Mouse (Mus musculus): ENCODE results near the gene Kcnh7.

The Kcnh7 gene

DNA sequence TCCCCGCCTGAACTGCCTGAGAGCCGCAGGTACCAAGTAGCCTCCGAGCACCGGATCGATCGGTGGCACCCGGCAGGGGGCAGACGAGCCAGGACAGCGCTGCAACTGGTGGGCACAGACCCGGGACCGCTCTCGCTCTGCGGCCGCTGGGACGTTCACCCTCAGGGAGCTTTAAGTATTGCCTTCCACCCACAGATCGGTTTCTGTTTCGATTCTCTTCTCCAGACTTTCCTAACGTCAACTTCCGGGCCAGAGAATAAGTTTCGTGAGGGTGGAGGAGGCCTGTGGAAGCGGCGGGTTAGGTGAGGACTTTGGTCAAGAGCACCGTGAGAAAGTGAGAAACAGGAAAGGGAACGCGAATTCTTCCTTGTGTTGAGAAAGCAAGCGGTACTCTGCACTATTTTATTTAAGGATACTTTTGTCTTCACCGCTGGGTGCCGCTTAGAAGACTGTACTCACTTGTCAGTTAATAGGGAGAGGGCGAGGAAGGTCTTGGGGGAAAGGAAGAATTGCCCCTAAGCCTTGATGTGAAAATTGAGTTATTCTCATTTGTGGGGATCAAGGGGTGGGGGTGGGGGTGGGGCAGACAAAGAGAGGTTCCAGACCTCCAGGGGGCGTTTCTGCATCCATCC lies 538.0 kb downstream of the Kcnh7 start, which contains the start of gene Ifih1:
Gene Ifih1 (minus strand): TSS at position 242 of the 632 bp plus-strand sequence.
- DNase-seq (ENCODE audit: low spot score): peak; percentile 33

DNA sequence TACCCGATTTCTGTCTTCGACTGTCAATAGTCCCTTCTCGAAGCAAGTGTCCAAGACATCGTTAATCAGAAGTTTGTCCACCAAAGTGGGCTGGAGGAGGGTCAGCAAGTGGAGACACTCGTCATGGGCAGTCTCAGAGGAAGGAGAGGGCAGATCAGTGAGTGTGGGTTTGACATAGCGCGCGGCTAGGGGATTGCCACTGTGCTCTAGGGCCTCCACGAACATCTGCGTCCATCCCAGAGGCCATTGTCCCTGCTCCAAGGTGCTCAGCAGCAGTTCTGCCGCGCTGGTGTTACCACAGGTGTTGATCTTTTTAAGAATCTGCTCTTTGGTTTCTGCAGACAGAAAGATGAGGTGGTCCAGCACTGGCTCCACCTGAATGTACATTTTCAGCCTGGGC lies 538.6 kb downstream of the Kcnh7 start:
- DNase-seq (ENCODE audit: low spot score): no peak

GRCm38 (mm10) chr2:62644891-62645290 lies 539.2 kb downstream of the Kcnh7 start:
- no peak for DNase-seq (ENCODE audit: low spot score)

All from layer of hippocampus, adult 11-12 months (tissue).